Mouse (Mus musculus) hindbrain, embryonic 14.5 days (tissue): ENCODE results near the gene Snapc2. TPM values are rescaled to one million over a fixed set of nuclear protein-coding genes. Genes with fewer than 3 reads are reported as not detected.

Source experiments
- ATAC-seq: fragments of 200-750 bp; cut with Nextera tagmentation; 2 replicates; pipeline ENCODE4 v1.8.0; 2017; ENCODE audit warnings: moderate number of reproducible peaks, mild to moderate bottlenecking, moderate TSS enrichment, moderate library complexity; ENCODE audit not compliant: low FRiP score
- DNase-seq: peaks from one replicate; pipeline ENCODE4 v3.0.0-alpha.2; 2015; ENCODE audit warnings: low spot score
- H3K27ac ChIP-seq: fragments of 300-500 bp; sonication (generic); 2 replicates; pipeline ENCODE4 v1.5.1; 2014; ENCODE audit warnings: mild to moderate bottlenecking, moderate library complexity
- H3K27me3 ChIP-seq: fragments of 300-500 bp; sonication (generic); 2 replicates; pipeline ENCODE4 v1.6.1; 2014; ENCODE audit warnings: mild to moderate bottlenecking, low read length, mixed read lengths; ENCODE audit not compliant: control insufficient read depth, insufficient read depth
- H3K36me3 ChIP-seq: fragments of 300-500 bp; sonication (generic); replicated peaks from 2 replicates; pipeline ENCODE4 v1.6.1; 2014; ENCODE audit not compliant: control insufficient read depth, insufficient read depth
- H3K4me1 ChIP-seq: fragments of 300-500 bp; sonication (generic); replicated peaks from 2 replicates; pipeline ENCODE4 v1.6.1; 2014; ENCODE audit warnings: antibody characterized with exemption, low read length, mixed read lengths; ENCODE audit not compliant: control insufficient read depth, insufficient read depth
- H3K4me2 ChIP-seq: fragments of 300-500 bp; sonication (generic); replicated peaks from 2 replicates; pipeline ENCODE4 v1.6.1; 2014; ENCODE audit warnings: mild to moderate bottlenecking, moderate library complexity
- H3K4me3 ChIP-seq: fragments of 300-500 bp; sonication (generic); replicated peaks from 2 replicates; pipeline ENCODE4 v1.5.1; 2014; ENCODE audit warnings: mild to moderate bottlenecking, low read length
- H3K9ac ChIP-seq: fragments of 300-500 bp; sonication (generic); 2 replicates; pipeline ENCODE4 v1.6.1; 2014
- H3K9me3 ChIP-seq: fragments of 300-500 bp; sonication (generic); 2 replicates; pipeline ENCODE4 v1.6.1; 2016; ENCODE audit warnings: low read length; ENCODE audit not compliant: control insufficient read depth
- WGBS: fragments of 180-500 bp; shearing (Covaris S2); extraction: QIAGEN DNeasy Blood & Tissue Kit; methylation state at CpG from one replicate; pipeline ENCODE4 v1.1.7; 2014; 5-methylcytosine and 5-hydroxymethylcytosine counted together
- polyA plus RNA-seq: library from polyadenylated mRNA; unstranded; fragments of >200 nt; fragmentation: Nextera tagmentation; extraction: Ambion mirVana; gene quantifications from 2 replicates; pipeline ENCODE4 v1.2.1, GENCODE M21; 2014

Snapc2 gene
- polyA plus RNA-seq, 1 experiment from 2014 or later: 62.3 TPM

GRCm38 (mm10) chr8:4214006-4214980 lies 38.6 kb upstream of the Snapc2 start:
- 14% methylated on average over 33 of the region's 33 CpGs for WGBS
- Histone ChIP-seq H3K36me3 (peaks cover 39% of the 10 kb centered on the region), H3K27me3 (no peaks in the 10 kb centered on the region), H3K27ac (0 out of 2 replicates have a peak overlapping the region, but pooled peaks have one; percentile 64), H3K4me3 (peak overlapping the region; percentile 81), H3K4me1 (peaks cover 35% of the 10 kb centered on the region), H3K9ac (peak overlapping the region; percentile 65), H3K9me3 (no peaks in the 10 kb centered on the region), H3K4me2 (peak overlapping the region; percentile 97)
- ATAC-seq: no peak
- DNase-seq: no peak

- Histone ChIP-seq H3K4me3 (peak overlapping the region; percentile 81), H3K9ac (peak overlapping the region; percentile 95), H3K4me1 (peaks cover 35% of the 10 kb centered on the region), H3K27ac (peak overlapping the region; percentile 98), H3K4me2 (peak overlapping the region; percentile 97), H3K27me3 (no peaks in the 10 kb centered on the region), H3K9me3 (no peaks in the 10 kb centered on the region), H3K36me3 (peaks cover 22% of the 10 kb centered on the region)
- ATAC-seq: peak; percentile 15
- 4% methylated on average over 18 of the region's 18 CpGs for WGBS
- no peak for DNase-seq
Observed at GRCm38 (mm10) chr8:4216296-4216695, 36.6 kb upstream of the Snapc2 start.

- peak within 1 kb of the TSS; percentile 95 for H3K9ac ChIP-seq
- under 1% methylated on average over 44 of the region's 44 CpGs for WGBS
- H3K27ac ChIP-seq: peak within 1 kb of the TSS; percentile 98
- peak; percentile 91 for ATAC-seq
- H3K36me3 ChIP-seq: peaks cover 18% of the 10 kb centered on the region
- peaks cover 35% of the 10 kb centered on the region for H3K4me1 ChIP-seq
- H3K9me3 ChIP-seq: no peaks in the 10 kb centered on the region
- H3K27me3 ChIP-seq: no peaks in the 10 kb centered on the region
- peak within 1 kb of the TSS; percentile 81 for H3K4me3 ChIP-seq
- DNase-seq: peak; percentile 85
- peak within 1 kb of the TSS; percentile 97 for H3K4me2 ChIP-seq
Observed at GRCm38 (mm10) chr8:4216791-4217621, 35.9 kb upstream of the Snapc2 start, which contains the start of gene Prr36. Gene Prr36, minus strand, starts transcription at chr8:4217459.

- Histone ChIP-seq H3K9me3 (no peaks in the 10 kb centered on the region), H3K4me2 (no peak overlapping the region), H3K4me1 (peaks cover 15% of the 10 kb centered on the region), H3K27me3 (no peaks in the 10 kb centered on the region), H3K9ac (no peak overlapping the region), H3K4me3 (no peak overlapping the region), H3K27ac (no peak overlapping the region), H3K36me3 (peaks cover 13% of the 10 kb centered on the region)
- DNase-seq (no peak), ATAC-seq (no peak)
- 85% methylated on average over 3 of the region's 3 CpGs for WGBS
Observed at GRCm38 (mm10) chr8:4219617-4220016, 33.3 kb upstream of the Snapc2 start.

- H3K9ac ChIP-seq: no peak overlapping the region
- ATAC-seq: no peak
- no peaks in the 10 kb centered on the region for H3K9me3 ChIP-seq
- no peak overlapping the region for H3K4me2 ChIP-seq
- no peaks in the 10 kb centered on the region for H3K4me1 ChIP-seq
- H3K36me3 ChIP-seq: no peaks in the 10 kb centered on the region
- peaks cover 11% of the 10 kb centered on the region for H3K27me3 ChIP-seq
- no peak overlapping the region for H3K27ac ChIP-seq
- DNase-seq: no peak
- no peak overlapping the region for H3K4me3 ChIP-seq
Observed at GRCm38 (mm10) chr8:4222059-4222458, 30.8 kb upstream of the Snapc2 start.

- no peak overlapping the region for H3K27ac ChIP-seq
- WGBS: 34% methylated on average over 4 of the region's 4 CpGs
- no peak overlapping the region for H3K9ac ChIP-seq
- ATAC-seq: no peak
- no peak overlapping the region for H3K4me3 ChIP-seq
- H3K4me1 ChIP-seq: no peaks in the 10 kb centered on the region
- peaks cover 23% of the 10 kb centered on the region for H3K27me3 ChIP-seq
- H3K4me2 ChIP-seq: peak overlapping the region; percentile 28; the same call in 1 of the 2 replicates
- H3K9me3 ChIP-seq: no peaks in the 10 kb centered on the region
- DNase-seq: no peak
- H3K36me3 ChIP-seq: no peaks in the 10 kb centered on the region
Observed at GRCm38 (mm10) chr8:4226323-4226722, 26.6 kb upstream of the Snapc2 start.

GRCm38 (mm10) chr8:4226739-4227347 lies 26.0 kb upstream of the Snapc2 start, which contains the start of gene Lrrc8e:
Gene Lrrc8e, plus strand, starts transcription at chr8:4226827.
- Histone ChIP-seq H3K9ac (no peak within 1 kb of the TSS), H3K4me3 (peak within 1 kb of the TSS; percentile 12; the same call in 1 of the 2 replicates), H3K27ac (no peak within 1 kb of the TSS), H3K36me3 (no peaks in the 10 kb centered on the region), H3K27me3 (peaks cover 23% of the 10 kb centered on the region), H3K4me2 (peak within 1 kb of the TSS; percentile 28), H3K9me3 (no peaks in the 10 kb centered on the region), H3K4me1 (no peaks in the 10 kb centered on the region)
- no peak for ATAC-seq
- DNase-seq: no peak
- WGBS: 3% methylated on average over 32 of the region's 33 CpGs

GRCm38 (mm10) chr8:4227919-4228318 lies 25.0 kb upstream of the Snapc2 start:
- H3K27me3 ChIP-seq: peaks cover 23% of the 10 kb centered on the region
- H3K4me2 ChIP-seq: no peak overlapping the region
- H3K9ac ChIP-seq: no peak overlapping the region

More at GRCm38 (mm10) chr8:4227919-4228318, 25.0 kb upstream of the Snapc2 start:
- Histone ChIP-seq H3K4me1 (no peaks in the 10 kb centered on the region), H3K36me3 (no peaks in the 10 kb centered on the region), H3K4me3 (no peak overlapping the region), H3K9me3 (no peaks in the 10 kb centered on the region), H3K27ac (no peak overlapping the region)
- DNase-seq: no peak
- ATAC-seq: no peak
- 94% methylated on average over 4 of the region's 4 CpGs for WGBS
